Mouse (Mus musculus): ENCODE results near the gene Adgrl2.

GRCm38 (mm10) chr3:149008634-149009023, 18.3 kb upstream of the Adgrl2 start:
- TF ChIP-seq CTCF (IDR thresholded peaks at IDR 0.05; ENCODE audit: borderline replicate concordance, control insufficient read depth, extremely low read depth, insufficient read depth, low read length, poor library complexity) (no peak), POLR2A (IDR thresholded peaks at IDR 0.05; ENCODE audit: control insufficient read depth, extremely low read depth, insufficient read depth, low read length, poor library complexity) (no peak)

Data from thymus, adult 2 months (tissue).